In genomic region chr1:128508816-128509461, GRCm38 (mm10) we compare ENCODE assay signal across 29 mouse cellular contexts.
A peak's percentile ranks its signal among the peaks of the same experiment; 100 is the strongest.
DNase-seq lines count a peak whose midpoint lies in the region; ATAC-seq and TF ChIP-seq lines count a peak whose summit lies in the region.
"Had no signal": no experiment of that assay in that cellular context is flagged by ENCODE, and none has a peak within 500 bp of the region (broad histone marks: within the 10 kb centered on the region; RNA-seq: fewer than 3 reads in every experiment).

No protein-coding gene starts in this region.

- no peaks in the 10 kb centered on the region for H3K36me3 ChIP-seq in kidney, postnatal 0 days (ENCODE audit: insufficient read depth, low read length)
- H3K36me3 ChIP-seq in hindbrain, embryonic 14.5 days (replicated peaks; ENCODE audit: control insufficient read depth, insufficient read depth): no peaks in the 10 kb centered on the region
- no peaks in the 10 kb centered on the region for H3K36me3 ChIP-seq in hindbrain, postnatal 0 days (ENCODE audit: insufficient read depth, low read length)
- H3K36me3 ChIP-seq: embryonic facial prominence, embryonic 13.5 days; forebrain, embryonic 12.5 days; G1E; liver, embryonic 15.5 days; lung, embryonic 15.5 days; midbrain, embryonic 10.5 days; midbrain, embryonic 15.5 days had no signal

- CTCF ChIA-PET in Patski (lab: Charles Lee): interaction anchor here (1.0 to 1.9 kb wide), 4 partner anchors 9 to 133 kb away, joined by 3 to 8 read pairs (median 4); no protein-coding TSS in a partner anchor

- H3K27ac ChIP-seq in kidney, postnatal 0 days: no peak overlapping the region
- H3K27ac ChIP-seq in hindbrain, embryonic 14.5 days: no peak overlapping the region
- no peak overlapping the region for H3K27ac ChIP-seq in hindbrain, postnatal 0 days
- H3K27ac ChIP-seq: embryonic facial prominence, embryonic 13.5 days; forebrain, embryonic 12.5 days; liver, embryonic 15.5 days; lung, embryonic 15.5 days; midbrain, embryonic 10.5 days; midbrain, embryonic 15.5 days; stomach, postnatal 0 days had no signal

- intact Hi-C loops in gastrocnemius, postnatal 14 days (cut with DNase I; ENCODE audit: low total_unique reads): no loop called here
- intact Hi-C loops in gastrocnemius, postnatal 36 days (cut with DNase I): no loop called here

- no peak overlapping the region for H3K4me2 ChIP-seq in kidney, postnatal 0 days (ENCODE audit: low read length)
- H3K4me2 ChIP-seq in hindbrain, embryonic 14.5 days (replicated peaks): no peak overlapping the region
- no peak overlapping the region for H3K4me2 ChIP-seq in hindbrain, postnatal 0 days (ENCODE audit: low read depth, low read length)
- H3K4me2 ChIP-seq: embryonic facial prominence, embryonic 13.5 days; forebrain, embryonic 12.5 days; liver, embryonic 15.5 days; lung, embryonic 15.5 days; midbrain, embryonic 15.5 days had no signal

- in situ Hi-C loops in Patski (cut with MboI; ENCODE audit: low pct_unique_long_range_greater_than_20kb): no loop called here

- no peaks in the 10 kb centered on the region for H3K27me3 ChIP-seq in kidney, postnatal 0 days (ENCODE audit: insufficient read depth, low read length)
- no peaks in the 10 kb centered on the region for H3K27me3 ChIP-seq in Patski
- H3K27me3 ChIP-seq in hindbrain, embryonic 14.5 days (ENCODE audit: control insufficient read depth, insufficient read depth, low read length): no peaks in the 10 kb centered on the region
- no peaks in the 10 kb centered on the region for H3K27me3 ChIP-seq in hindbrain, postnatal 0 days (ENCODE audit: insufficient read depth, low read length)
- H3K27me3 ChIP-seq: embryonic facial prominence, embryonic 13.5 days; forebrain, embryonic 12.5 days; liver, embryonic 15.5 days; lung, embryonic 15.5 days; midbrain, embryonic 15.5 days had no signal

- WGBS in kidney, postnatal 0 days: 85% methylated on average over 2 of the region's 2 CpGs
- 82% methylated on average over 2 of the region's 2 CpGs for WGBS in hindbrain, embryonic 14.5 days
- 67% methylated on average over 2 of the region's 2 CpGs for WGBS in hindbrain, postnatal 0 days

- no peak for TF ChIP-seq CTCF in kidney, postnatal 0 days (IDR thresholded peaks at IDR 0.05; ENCODE audit: low read depth)
- peak; percentile 17 for TF ChIP-seq CTCF in Patski (IDR thresholded peaks at IDR 0.05)
- TF ChIP-seq CTCF in hindbrain, postnatal 0 days (IDR thresholded peaks at IDR 0.05; ENCODE audit: low read depth): no peak

- POLR2A ChIA-PET in Patski (lab: Charles Lee): interaction anchor here (0.5 kb wide), 1 partner anchor 312 kb away, joined by 3 read pairs; no protein-coding TSS in a partner anchor

- no peak overlapping the region for H3K9ac ChIP-seq in kidney, postnatal 0 days (ENCODE audit: low read depth, low read length)
- no peak overlapping the region for H3K9ac ChIP-seq in hindbrain, embryonic 14.5 days
- H3K9ac ChIP-seq in hindbrain, postnatal 0 days (replicated peaks; ENCODE audit: low read length): no peak overlapping the region
- H3K9ac ChIP-seq: embryonic facial prominence, embryonic 13.5 days; forebrain, embryonic 12.5 days; forebrain, postnatal 0 days; liver, embryonic 15.5 days; lung, embryonic 15.5 days; midbrain, embryonic 15.5 days had no signal

- no peak overlapping the region for H3K4me3 ChIP-seq in kidney, postnatal 0 days (replicated peaks; ENCODE audit: low read depth, low read length)
- H3K4me3 ChIP-seq in hindbrain, embryonic 14.5 days (replicated peaks; ENCODE audit: low read length): no peak overlapping the region
- H3K4me3 ChIP-seq in hindbrain, postnatal 0 days (ENCODE audit: low read length): no peak overlapping the region
- H3K4me3 ChIP-seq: embryonic facial prominence, embryonic 13.5 days; erythroblast, embryonic 14.5 days; forebrain, embryonic 12.5 days; liver, embryonic 15.5 days; lung, embryonic 15.5 days; midbrain, embryonic 10.5 days; midbrain, embryonic 15.5 days had no signal

- 0 out of 2 replicates have a peak, but pooled peaks have one; percentile 33 for ATAC-seq in kidney, postnatal 0 days (replicated peaks; ENCODE audit: low FRiP score, low read depth)
- ATAC-seq in Patski: peak; percentile 85
- no peak for ATAC-seq in hindbrain, embryonic 14.5 days (ENCODE audit: low FRiP score)
- ATAC-seq in hindbrain, postnatal 0 days: no peak
- ATAC-seq: forebrain, postnatal 0 days; intestine, embryonic 16.5 days; midbrain, embryonic 15.5 days had no signal

- peak; percentile 10 for DNase-seq in gastrocnemius, postnatal 14 days
- no peak for DNase-seq in gastrocnemius, postnatal 36 days
- no peak for DNase-seq in kidney, postnatal 0 days (ENCODE audit: low spot score)
- DNase-seq in kidney, postnatal 10 days: no peak
- peak; percentile 76 for DNase-seq in Patski (ENCODE audit: low read depth, low spot score)
- DNase-seq in hindbrain, embryonic 14.5 days (ENCODE audit: low spot score): no peak
- no peak for DNase-seq in hindbrain, postnatal 0 days (ENCODE audit: low spot score)
- DNase-seq: adrenal gland, postnatal 14 days; cerebellum, adult 11 months; cerebellum, adult 9-11 months; embryo, embryonic 11 days; forebrain, postnatal 0 days; heart, postnatal 14 days; kidney, adult 8-10 months; kidney, postnatal 36 days; layer of hippocampus, postnatal 36 days; right cerebral cortex, postnatal 25 days; thymus, adult 18-20 months; thymus, postnatal 25 days had no signal

- H3K4me1 ChIP-seq in kidney, postnatal 0 days (replicated peaks; ENCODE audit: insufficient read depth, low read length): no peaks in the 10 kb centered on the region
- no peaks in the 10 kb centered on the region for H3K4me1 ChIP-seq in hindbrain, embryonic 14.5 days (replicated peaks; ENCODE audit: control insufficient read depth, insufficient read depth, low read length)
- H3K4me1 ChIP-seq in hindbrain, postnatal 0 days (ENCODE audit: insufficient read depth, low read length): no peaks in the 10 kb centered on the region; the same call in 1 of the 2 replicates
- H3K4me1 ChIP-seq: embryonic facial prominence, embryonic 13.5 days; forebrain, embryonic 12.5 days; lung, embryonic 15.5 days; midbrain, embryonic 10.5 days; midbrain, embryonic 15.5 days had no signal

- H3K9me3 ChIP-seq in kidney, postnatal 0 days (replicated peaks; ENCODE audit: low read length): no peaks in the 10 kb centered on the region
- 0 out of 2 replicates have a peak, but pooled peaks cover 3% of the 10 kb centered on the region for H3K9me3 ChIP-seq in hindbrain, embryonic 14.5 days (ENCODE audit: control insufficient read depth, low read length)
- H3K9me3 ChIP-seq in hindbrain, postnatal 0 days (ENCODE audit: low read length): no peaks in the 10 kb centered on the region
- H3K9me3 ChIP-seq: embryonic facial prominence, embryonic 13.5 days; forebrain, embryonic 12.5 days; G1E; liver, embryonic 15.5 days; lung, embryonic 15.5 days; midbrain, embryonic 15.5 days had no signal

Comparison
In these comparisons a context has a peak if more than half of its experiments do, and no peak if none do; other contexts are left out.
1. DNase-seq: peak in gastrocnemius, postnatal 14 days (single experiment) and Patski (single experiment); none in gastrocnemius, postnatal 36 days (0 of 2), kidney, postnatal 0 days (single experiment), kidney, postnatal 10 days (single experiment), hindbrain, embryonic 14.5 days (single experiment) and hindbrain, postnatal 0 days (single experiment).
2. ATAC-seq: peak in kidney, postnatal 0 days (single experiment) and Patski (single experiment); none in hindbrain, embryonic 14.5 days (single experiment) and hindbrain, postnatal 0 days (single experiment).